Mouse (Mus musculus) adrenal gland (tissue): ENCODE measurements around the gene Pi4k2a.

Source experiments
- intact Hi-C: fragments of 180-260 bp; cut with DNase I; formaldehyde crosslinking; loops from one replicate; pipeline ENCODE4 v1.15.1; 2025
- long read RNA-seq, 2 experiments: library from polyadenylated mRNA; unstranded; transcript quantifications; one replicate each; pipeline ENCODE4 v2.0.0; 2020; ENCODE audit warnings: borderline replicate concordance in 1 of 2; ENCODE audit not compliant: insufficient replicate concordance in 1 of 2

The Pi4k2a gene
- long read RNA-seq, experiment 1, partial matches to known transcripts, result 4 of 13 reads
- long read RNA-seq, experiment 1, other reads (novel, unspliced or antisense), result 6 of 13 reads
- long read RNA-seq, experiment 2, full-length matches to known transcripts, result 6 of 18 reads
- long read RNA-seq, experiment 2, partial matches to known transcripts, result 5 of 18 reads
- long read RNA-seq, experiment 2, other reads (novel, unspliced or antisense), result 7 of 18 reads

- intact Hi-C loops, result loop anchor here (5.0 kb wide), 1 partner anchor 37 kb away; the partner anchor contains the start of gene Avpi1
Measured at GRCm38 (mm10) chr19:42089748-42090595, at the start of gene Pi4k2a. Gene Pi4k2a, plus strand, starts transcription at chr19:42090470.

DNA sequence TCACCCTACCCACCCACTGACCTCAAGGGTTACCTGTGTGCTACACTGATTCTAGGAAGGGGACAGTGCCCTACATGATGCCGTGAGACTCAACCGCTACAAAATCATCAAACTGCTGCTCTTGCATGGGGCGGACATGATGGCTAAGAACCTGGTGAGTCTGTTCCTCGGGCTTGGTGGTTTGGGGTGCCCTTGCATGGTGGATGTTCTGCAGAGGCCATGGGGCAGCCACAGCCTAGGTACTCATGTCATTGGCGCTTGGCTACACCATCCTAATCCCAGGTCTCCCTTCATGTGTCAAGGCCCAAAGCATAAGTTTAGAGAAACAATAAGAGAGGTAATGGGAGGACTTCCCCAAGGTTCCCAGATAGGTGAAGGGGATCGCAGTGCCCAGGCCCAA is 46.3 kb upstream of the Pi4k2a start:
- intact Hi-C loops, result loop anchor here (5.0 kb wide), 1 partner anchor 123 kb away; no protein-coding TSS in a partner anchor

- intact Hi-C loops, result no loop called here
Measured at GRCm38 (mm10) chr19:42045269-42046102, 44.8 kb upstream of the Pi4k2a start, which contains the start of gene Hoga1. Gene Hoga1, plus strand, starts transcription at chr19:42045610.

DNA sequence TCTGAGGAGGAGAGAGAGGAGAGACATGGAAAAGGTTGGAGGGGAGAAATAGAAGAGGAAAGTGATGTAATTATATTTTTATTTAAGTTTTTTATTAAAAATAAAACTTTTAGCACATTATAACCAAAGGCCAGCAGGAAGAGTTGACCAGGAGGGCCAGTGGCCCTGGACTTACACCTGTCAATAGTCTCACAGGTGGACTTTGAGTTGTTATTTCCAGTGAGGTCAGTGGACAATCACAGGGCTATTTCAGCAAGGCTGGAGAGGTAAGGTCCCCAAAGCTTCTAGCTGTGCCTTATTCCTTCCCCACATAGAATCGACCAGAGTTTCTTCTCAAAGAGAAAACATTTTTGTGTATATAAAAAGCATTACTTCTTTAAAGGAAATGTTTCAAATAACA is 40.0 kb upstream of the Pi4k2a start:
- intact Hi-C loops, result no loop called here

DNA sequence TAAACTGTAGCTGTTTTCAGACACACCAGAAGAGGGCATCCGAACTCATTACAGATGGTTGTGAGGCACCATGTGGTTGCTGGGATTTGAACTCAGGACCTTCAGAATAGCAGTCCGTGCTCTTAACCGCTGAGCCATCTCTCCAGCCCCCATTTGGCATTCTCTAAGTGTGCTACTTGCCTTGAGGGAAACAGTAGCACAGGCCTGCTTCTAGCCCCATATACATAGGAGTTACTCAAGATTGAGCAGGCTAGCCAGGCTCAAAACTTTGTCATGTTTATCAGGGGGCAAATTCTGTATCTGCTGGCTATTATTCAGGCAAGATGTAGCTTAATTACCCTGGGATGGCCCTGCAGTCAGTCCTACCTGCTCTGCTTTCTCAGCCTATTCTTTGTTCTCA is 38.9 kb upstream of the Pi4k2a start:
- intact Hi-C loops, result no loop called here

- intact Hi-C loops, result no loop called here
Measured at GRCm38 (mm10) chr19:42051948-42052347, 38.3 kb upstream of the Pi4k2a start, which contains the start of gene 4933411K16Rik. Gene 4933411K16Rik, plus strand, starts transcription at chr19:42052248.

DNA sequence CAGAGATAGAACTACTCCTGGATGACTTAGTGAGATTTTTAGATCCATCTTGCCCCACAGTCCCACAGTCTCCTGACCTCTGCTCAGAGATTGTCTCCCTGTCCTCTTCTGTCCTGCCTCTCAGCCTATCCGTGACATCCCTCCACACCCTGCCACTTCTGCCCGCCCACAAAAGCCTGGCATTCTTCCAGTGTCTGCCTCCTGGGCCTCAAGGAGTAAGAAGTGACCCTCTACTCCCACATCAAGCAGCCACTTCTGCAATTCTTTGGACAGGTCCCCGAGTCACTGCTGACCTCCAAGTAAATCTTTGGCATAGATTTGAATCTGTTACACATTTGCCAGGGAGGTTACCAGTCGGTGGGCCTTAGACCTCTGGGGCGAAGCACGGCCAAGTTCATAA is 36.0 kb upstream of the Pi4k2a start:
- intact Hi-C loops, result no loop called here

- intact Hi-C loops, result no loop called here
Measured at GRCm38 (mm10) chr19:42055881-42056280, 34.4 kb upstream of the Pi4k2a start.

DNA sequence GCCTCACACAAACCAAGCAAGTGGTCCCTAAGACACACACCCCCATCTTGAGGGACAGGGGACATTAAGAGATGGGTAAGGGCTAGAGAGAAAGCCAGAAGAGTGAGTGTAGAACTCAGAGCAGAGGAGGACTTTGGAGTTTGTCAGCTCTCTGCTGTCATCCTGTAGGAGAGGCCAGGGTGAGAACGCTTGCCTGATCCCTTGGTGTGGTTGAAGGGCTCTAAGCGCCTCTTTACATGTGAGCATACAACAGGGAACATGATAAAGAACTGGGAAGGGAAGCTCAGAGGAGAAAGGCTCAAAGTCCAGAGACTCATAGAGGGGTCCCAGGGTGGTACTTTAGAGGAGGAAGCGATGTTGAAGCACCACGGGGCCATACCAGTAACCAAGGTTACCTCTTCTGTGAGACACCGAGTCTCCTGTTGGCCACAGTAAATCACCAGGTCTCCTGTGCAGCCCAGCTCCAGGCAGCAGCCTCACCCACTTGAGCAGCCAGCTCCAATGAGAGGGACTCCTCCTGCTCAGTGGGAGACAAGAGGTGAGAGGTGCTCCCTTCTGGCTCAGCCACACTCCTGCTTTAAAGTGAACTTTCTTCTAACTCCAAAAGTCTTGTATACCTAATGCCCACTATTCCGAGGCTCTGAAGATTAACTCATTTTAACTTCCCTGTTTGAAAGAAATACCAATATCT is 33.4 kb upstream of the Pi4k2a start:
- intact Hi-C loops, result no loop called here

DNA sequence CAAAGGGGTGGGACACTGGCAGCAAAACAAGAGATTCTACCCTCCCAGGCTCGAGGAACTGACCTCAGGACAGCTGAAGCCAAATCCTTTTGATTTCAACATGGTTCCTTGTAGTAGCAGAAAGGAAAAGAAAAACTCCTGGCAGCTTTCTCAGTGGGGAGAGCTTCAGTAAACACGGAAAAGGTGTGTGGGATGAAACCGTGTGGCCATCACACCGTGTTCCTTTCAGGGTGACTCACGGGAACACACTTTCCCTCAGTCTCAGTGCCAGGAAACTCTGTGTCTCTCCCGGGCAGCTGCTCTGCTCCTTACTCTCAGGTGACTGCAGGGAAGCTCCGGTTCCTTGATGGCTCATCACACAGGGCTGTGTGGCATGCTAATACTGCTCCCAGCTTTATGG is 31.8 kb upstream of the Pi4k2a start:
- intact Hi-C loops, result no loop called here

DNA sequence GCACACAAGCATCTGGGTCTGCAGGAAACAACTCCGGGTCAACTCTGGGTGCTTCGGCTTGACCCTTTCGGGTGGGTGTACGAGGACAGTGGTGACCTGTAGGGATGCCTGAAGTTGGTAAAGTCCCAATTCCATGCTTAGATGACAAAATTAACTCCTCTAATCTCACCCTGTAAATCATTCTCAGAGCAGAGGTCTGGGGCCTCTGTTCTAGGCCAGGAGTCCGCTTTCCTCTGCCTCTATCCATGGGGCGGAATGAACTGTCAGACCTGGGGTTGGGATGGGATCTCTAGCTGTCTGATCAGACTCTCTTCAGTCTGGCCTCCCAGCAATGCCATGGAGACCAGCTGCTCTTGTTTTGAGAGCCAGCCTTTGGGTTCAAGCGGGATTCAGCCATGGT is 28.8 kb upstream of the Pi4k2a start:
- intact Hi-C loops, result no loop called here

GRCm38 (mm10) chr19:42068441-42069240 is 21.6 kb upstream of the Pi4k2a start:
- intact Hi-C loops, result no loop called here

- intact Hi-C loops, result no loop called here
Measured at GRCm38 (mm10) chr19:42069241-42069525, 21.1 kb upstream of the Pi4k2a start.

DNA sequence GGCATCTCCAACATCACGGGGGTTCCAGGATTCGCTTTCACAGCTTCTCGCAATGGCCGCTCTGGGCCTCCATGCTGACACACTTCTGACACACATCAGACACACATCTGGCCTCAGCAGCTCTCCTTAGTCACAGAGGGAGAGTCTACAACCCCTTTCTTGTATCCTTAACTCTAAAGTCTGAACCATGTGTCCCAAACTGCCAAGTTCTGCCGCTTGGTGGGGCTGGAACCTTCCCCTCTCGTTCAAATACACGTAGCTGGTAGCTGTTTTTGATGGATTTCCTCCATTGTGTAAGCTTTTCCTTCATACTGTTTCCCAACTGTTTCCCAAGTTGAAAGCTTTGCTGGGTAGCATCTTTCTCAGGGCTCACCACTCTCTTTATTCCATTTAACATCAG is 19.0 kb upstream of the Pi4k2a start:
- intact Hi-C loops, result loop anchor here (5.0 kb wide), 1 partner anchor 34 kb away; the partner anchor contains the start of gene Ankrd2

DNA sequence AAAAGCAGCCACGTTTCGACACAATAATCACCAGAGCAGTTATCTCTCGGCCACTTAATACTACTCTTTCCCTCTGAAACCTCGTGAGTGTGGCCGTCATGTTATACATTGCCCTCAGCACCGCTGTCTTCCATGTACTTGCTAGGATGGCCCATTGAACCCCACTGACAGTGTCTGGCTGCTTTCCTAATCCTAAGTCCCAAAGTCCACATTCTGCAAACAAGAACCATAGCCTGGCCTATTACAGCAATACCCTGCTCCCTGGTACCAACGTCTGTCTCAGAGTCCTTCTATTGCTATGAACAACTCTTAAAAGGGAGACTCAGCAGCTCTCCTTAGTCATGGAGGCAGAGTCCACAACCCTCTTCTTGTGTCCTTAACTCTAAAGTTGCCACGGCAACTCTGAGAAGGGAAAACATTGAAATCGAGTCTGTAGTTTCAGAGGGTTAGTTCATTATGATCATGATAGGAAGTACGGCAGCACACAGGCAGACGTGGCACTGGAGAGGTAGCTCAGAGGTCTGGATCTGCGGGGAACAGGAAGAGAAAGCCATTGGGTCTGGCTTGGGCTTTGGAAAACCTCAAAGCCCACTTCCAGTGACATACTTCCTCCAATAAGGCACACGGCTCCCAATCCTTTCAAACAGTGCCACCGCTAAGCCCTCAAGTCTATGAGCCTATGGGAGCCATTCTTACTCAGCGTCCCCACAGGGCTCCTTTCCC is 18.2 kb upstream of the Pi4k2a start:
- intact Hi-C loops, result loop anchor here (5.0 kb wide), 1 partner anchor 35 kb away; the partner anchor contains the start of gene Ankrd2

DNA sequence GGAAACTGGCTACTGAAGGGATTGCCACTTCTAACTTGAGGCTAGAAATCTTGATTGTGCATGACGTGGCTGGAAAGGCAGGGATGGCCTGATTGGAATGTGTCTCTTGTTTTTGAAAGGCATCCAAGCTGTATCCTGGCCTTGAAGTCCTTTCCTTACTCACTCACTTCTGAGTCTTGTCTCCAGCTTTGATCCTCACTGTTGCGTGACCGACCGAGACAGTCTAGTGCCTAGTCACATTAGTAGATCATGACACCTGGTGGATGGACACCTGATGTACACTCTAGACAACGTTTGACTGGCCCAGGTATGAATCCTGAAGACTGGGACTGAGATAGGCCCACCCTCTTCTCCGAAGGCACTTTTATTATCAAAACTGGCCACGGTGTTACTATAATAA is 17.5 kb upstream of the Pi4k2a start:
- intact Hi-C loops, result loop anchor here (5.0 kb wide), 1 partner anchor 36 kb away; the partner anchor contains the start of gene Ankrd2

GRCm38 (mm10) chr19:42075051-42075450 is 15.2 kb upstream of the Pi4k2a start:
- intact Hi-C loops, result no loop called here

DNA sequence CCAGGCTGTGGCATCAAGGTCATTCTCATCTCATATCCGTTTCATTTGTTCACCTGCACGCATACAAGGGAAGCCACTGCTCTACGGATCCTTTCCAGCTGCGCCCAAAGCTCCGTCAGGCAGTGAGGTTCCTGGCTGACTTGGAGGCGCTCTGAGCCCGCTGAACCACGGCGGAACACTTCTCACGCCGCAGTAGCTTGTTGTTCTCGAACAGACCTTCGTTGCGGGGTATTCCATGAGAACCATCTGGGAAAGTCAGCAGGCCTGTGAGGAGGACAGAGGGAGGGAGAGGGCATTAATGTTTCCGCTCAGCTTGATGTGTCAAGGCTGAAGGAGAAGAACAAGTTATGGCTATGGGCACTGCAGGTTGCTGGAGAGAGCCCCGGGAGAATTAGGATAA is 14.3 kb upstream of the Pi4k2a start:
- intact Hi-C loops, result no loop called here

- intact Hi-C loops, result no loop called here
Measured at GRCm38 (mm10) chr19:42078566-42078965, 11.7 kb upstream of the Pi4k2a start.
